Mouse (Mus musculus) G1E (cell line): ENCODE data around the gene BC067074. TPM values are rescaled to one million over a fixed set of nuclear protein-coding genes. Genes with fewer than 3 reads are reported as not detected.

Source experiments
- ATAC-seq: 2 replicates; pipeline ENCODE4 v1.8.0; 2016; ENCODE audit warnings: mild to moderate bottlenecking; ENCODE audit not compliant: insufficient number of reproducible peaks, poor library complexity, low FRiP score, severe bottlenecking; ENCODE audit errors: extremely low read depth
- DNase-seq: peaks from one replicate; pipeline ENCODE4 v3.0.0; 2012; ENCODE audit warnings: low spot score
- H3K27me3 ChIP-seq: 2 replicates; pipeline ENCODE4 v1.6.1; 2012; ENCODE audit warnings: mild to moderate bottlenecking, low read length, inconsistent platforms; ENCODE audit not compliant: insufficient read depth
- H3K36me3 ChIP-seq: replicated peaks from 2 replicates; pipeline ENCODE3; 2012; ENCODE audit warnings: mild to moderate bottlenecking, inconsistent platforms
- H3K4me1 ChIP-seq: 2 replicates; pipeline ENCODE4 v1.6.1; 2012; ENCODE audit warnings: low read depth, low read length, inconsistent platforms, mixed read lengths; ENCODE audit not compliant: insufficient read depth
- H3K4me3 ChIP-seq: 2 replicates; pipeline ENCODE4 v1.5.1; 2012; ENCODE audit warnings: low read depth, mild to moderate bottlenecking, inconsistent platforms, low read length, moderate library complexity, mixed read lengths
- H3K9me3 ChIP-seq: replicated peaks from 2 replicates; pipeline ENCODE4 v1.6.1; 2012; ENCODE audit warnings: inconsistent platforms
- CTCF ChIP-seq: IDR thresholded peaks from 2 replicates; pipeline ENCODE4 v1.5.1; 2012; ENCODE audit warnings: low read depth, low read length, inconsistent platforms, mixed read lengths
- GATA1 ChIP-seq: IDR thresholded peaks from 2 replicates; pipeline ENCODE4 v1.6.1; 2012; ENCODE audit warnings: borderline replicate concordance, low read length, inconsistent platforms, mixed read lengths
- GATA2 ChIP-seq: IDR thresholded peaks from 2 replicates; pipeline ENCODE4 v1.6.1; 2012; ENCODE audit warnings: low read depth, low read length, inconsistent platforms, borderline replicate concordance
- POLR2AphosphoS5 ChIP-seq: IDR thresholded peaks from 2 replicates; pipeline ENCODE4 v1.6.1; 2012; ENCODE audit warnings: low read depth, low read length, inconsistent platforms; ENCODE audit not compliant: insufficient replicate concordance
- TAL1 ChIP-seq: conservative IDR thresholded peaks from 2 replicates; pipeline ENCODE4 v1.6.1; 2012; ENCODE audit warnings: low read depth, low read length, inconsistent platforms, mixed read lengths
- polyA plus RNA-seq: library from polyadenylated mRNA; stranded (reverse); fragments of >175 nt; gene quantifications from 2 replicates; pipeline ENCODE4 v1.2.3, GENCODE M21; 2012
- total RNA-seq, 2 experiments: library from RNA; stranded (forward) in 1 of 2; stranded (reverse) in 1 of 2; fragments of 200-1000 nt in 1 of 2; fragments of >200 nt in 1 of 2; fragmentation: Nextera tagmentation in 1 of 2; gene quantifications; 2 replicates each; pipeline ENCODE4 v1.2.3; 2014 to 2017

The BC067074 gene
- total and polyA plus RNA-seq, 3 experiments = 0.11 TPM; not detected in 2

GRCm38 (mm10) chr13:113333931-113334330, 41.0 kb downstream of the BC067074 start:
- TF ChIP-seq POLR2AphosphoS5 = no peak
- TF ChIP-seq GATA2 = no peak
- TF ChIP-seq TAL1 = no peak
- no peak for TF ChIP-seq CTCF
- ATAC-seq (no peak), DNase-seq (no peak)
- Histone ChIP-seq H3K36me3 (no peaks in the 10 kb centered on the region), H3K4me1 (no peaks in the 10 kb centered on the region), H3K27me3 (no peaks in the 10 kb centered on the region; the same call in 1 of the 2 replicates), H3K4me3 (no peak overlapping the region), H3K9me3 (no peaks in the 10 kb centered on the region)

GRCm38 (mm10) chr13:113334773-113335172, 41.8 kb downstream of the BC067074 start:
- H3K36me3 ChIP-seq = no peaks in the 10 kb centered on the region
- TF ChIP-seq POLR2AphosphoS5 (no peak), TAL1 (no peak), GATA1 (no peak), GATA2 (no peak), CTCF (no peak)
- ATAC-seq = no peak

GRCm38 (mm10) chr13:113337223-113337858, 44.4 kb downstream of the BC067074 start:
- H3K9me3 ChIP-seq = no peaks in the 10 kb centered on the region
- ATAC-seq (no peak), DNase-seq (no peak)

More at GRCm38 (mm10) chr13:113334773-113335172, 41.8 kb downstream of the BC067074 start:
- Histone ChIP-seq H3K4me1 (no peaks in the 10 kb centered on the region), H3K27me3 (no peaks in the 10 kb centered on the region; the same call in 1 of the 2 replicates), H3K4me3 (no peak overlapping the region), H3K9me3 (no peaks in the 10 kb centered on the region)
- no peak for DNase-seq

GRCm38 (mm10) chr13:113340644-113341043, 47.7 kb downstream of the BC067074 start:
- TF ChIP-seq CTCF (no peak), GATA1 (no peak), TAL1 (no peak), GATA2 (no peak), POLR2AphosphoS5 (no peak)
- Histone ChIP-seq H3K36me3 (no peaks in the 10 kb centered on the region), H3K4me1 (no peaks in the 10 kb centered on the region), H3K4me3 (no peak overlapping the region), H3K27me3 (no peaks in the 10 kb centered on the region), H3K9me3 (no peaks in the 10 kb centered on the region)
- DNase-seq (no peak), ATAC-seq (no peak)

More at GRCm38 (mm10) chr13:113337223-113337858, 44.4 kb downstream of the BC067074 start:
- TF ChIP-seq POLR2AphosphoS5 = no peak
- no peak for TF ChIP-seq TAL1
- TF ChIP-seq CTCF = no peak
- TF ChIP-seq GATA1 = no peak
- TF ChIP-seq GATA2 = no peak
- no peak overlapping the region for H3K4me3 ChIP-seq
- no peaks in the 10 kb centered on the region for H3K36me3 ChIP-seq
- H3K27me3 ChIP-seq = no peaks in the 10 kb centered on the region; the same call in 1 of the 2 replicates
- no peaks in the 10 kb centered on the region for H3K4me1 ChIP-seq

GRCm38 (mm10) chr13:113341161-113341560, 48.2 kb downstream of the BC067074 start:
- Histone ChIP-seq H3K27me3 (no peaks in the 10 kb centered on the region), H3K4me3 (no peak overlapping the region), H3K36me3 (no peaks in the 10 kb centered on the region), H3K9me3 (no peaks in the 10 kb centered on the region), H3K4me1 (no peaks in the 10 kb centered on the region)
- no peak for TF ChIP-seq CTCF
- no peak for TF ChIP-seq POLR2AphosphoS5
- no peak for TF ChIP-seq GATA2
- no peak for TF ChIP-seq GATA1
- no peak for TF ChIP-seq TAL1
- ATAC-seq = no peak
- DNase-seq = no peak

- H3K9me3 ChIP-seq = no peaks in the 10 kb centered on the region
- 0 out of 2 replicates have a peak, but pooled peaks cover 2% of the 10 kb centered on the region for H3K27me3 ChIP-seq
- no peak for DNase-seq
- no peak overlapping the region for H3K4me3 ChIP-seq
- ATAC-seq = no peak
- no peaks in the 10 kb centered on the region for H3K36me3 ChIP-seq
- TF ChIP-seq TAL1 (no peak), GATA1 (no peak), CTCF (no peak), POLR2AphosphoS5 (no peak), GATA2 (no peak)
- H3K4me1 ChIP-seq = no peaks in the 10 kb centered on the region
Observed at GRCm38 (mm10) chr13:113342355-113342919, 49.5 kb downstream of the BC067074 start.

GRCm38 (mm10) chr13:113350743-113351430, 57.9 kb downstream of the BC067074 start:
- ATAC-seq (no peak), DNase-seq (no peak)
- no peak overlapping the region for H3K4me3 ChIP-seq
- 0 out of 2 replicates have a peak, but pooled peaks cover 2% of the 10 kb centered on the region for H3K27me3 ChIP-seq
- H3K9me3 ChIP-seq = no peaks in the 10 kb centered on the region
- no peaks in the 10 kb centered on the region for H3K36me3 ChIP-seq
- TF ChIP-seq GATA1 (no peak), GATA2 (no peak), TAL1 (no peak), CTCF (no peak), POLR2AphosphoS5 (no peak)
- no peaks in the 10 kb centered on the region for H3K4me1 ChIP-seq
